Mouse (Mus musculus) gastrocnemius, adult 2 months (tissue): ENCODE results near the gene 2010315B03Rik. TPM values are rescaled to one million over a fixed set of nuclear protein-coding genes. Genes with fewer than 3 reads are reported as not detected.
"Not testable (repeated sequence)": the region's sequence is repeated elsewhere in the genome, so short reads cannot be mapped to it uniquely, and the experiment has no call there.

Experiments used
- DNase-seq: peaks from one replicate; pipeline ENCODE4 v3.0.0; 2022
- H3K27ac ChIP-seq: fragments of 200-600 bp; 2 replicates; pipeline ENCODE4 v1.8.1; 2022; ENCODE audit warnings: mild to moderate bottlenecking
- H3K4me3 ChIP-seq: fragments of 200-600 bp; 2 replicates; pipeline ENCODE4 v1.8.1; 2022; ENCODE audit warnings: mild to moderate bottlenecking, moderate library complexity
- CTCF ChIP-seq: fragments of 200-600 bp; IDR thresholded peaks from 2 replicates; pipeline ENCODE4 v1.8.1; 2022; ENCODE audit warnings: antibody characterized with exemption, mild to moderate bottlenecking, moderate library complexity
- intact Hi-C: fragments of 180-260 bp; cut with DNase I; formaldehyde crosslinking; loops from one replicate; pipeline ENCODE4 v1.15.1; 2025
- total RNA-seq, 2 experiments: library from RNA; stranded (reverse); gene quantifications; 2 replicates each; pipeline ENCODE4 v1.2.3; 2021

Gene 2010315B03Rik
- total RNA-seq, 2 experiments from 2014 or later, result 11.1 to 11.7 TPM

DNA sequence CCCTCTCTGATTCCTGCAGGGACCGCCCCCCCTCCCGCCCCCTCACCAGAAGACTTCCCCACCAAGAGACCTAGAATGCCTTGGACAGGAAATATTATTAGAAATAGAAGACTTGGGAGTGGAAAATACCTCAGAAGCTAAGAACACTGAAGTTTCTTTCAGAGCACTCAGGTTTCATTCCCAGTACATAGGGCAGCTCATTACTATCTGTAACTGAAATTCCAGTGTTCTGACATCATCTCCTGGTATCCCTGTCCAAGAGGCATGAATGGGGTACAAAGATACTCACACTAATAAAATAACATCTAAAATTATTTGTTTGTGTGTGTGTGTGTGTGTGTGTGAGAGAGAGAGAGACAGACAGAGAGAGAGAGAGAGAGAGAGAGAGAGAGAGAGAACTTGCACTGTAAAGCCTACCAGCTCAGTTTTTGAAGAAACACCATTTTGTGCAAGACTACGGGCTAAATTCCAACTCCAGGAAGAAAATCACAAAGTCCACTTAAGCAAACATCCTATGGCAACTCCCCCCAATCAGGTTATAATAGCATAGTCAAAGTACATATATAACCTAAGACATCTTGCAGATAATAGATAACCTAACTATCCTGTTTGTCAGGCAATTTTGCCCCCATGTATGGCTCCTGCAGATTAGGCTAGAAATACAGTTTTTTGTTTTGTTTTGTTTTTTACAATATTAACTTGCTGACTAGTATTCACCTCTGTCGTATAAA, 49.3 kb downstream of the 2010315B03Rik start:
- intact Hi-C loops, result no loop called here
- no peak for TF ChIP-seq CTCF
- Histone ChIP-seq H3K27ac (no peak overlapping the region), H3K4me3 (no peak overlapping the region)
- DNase-seq, result no peak

DNA sequence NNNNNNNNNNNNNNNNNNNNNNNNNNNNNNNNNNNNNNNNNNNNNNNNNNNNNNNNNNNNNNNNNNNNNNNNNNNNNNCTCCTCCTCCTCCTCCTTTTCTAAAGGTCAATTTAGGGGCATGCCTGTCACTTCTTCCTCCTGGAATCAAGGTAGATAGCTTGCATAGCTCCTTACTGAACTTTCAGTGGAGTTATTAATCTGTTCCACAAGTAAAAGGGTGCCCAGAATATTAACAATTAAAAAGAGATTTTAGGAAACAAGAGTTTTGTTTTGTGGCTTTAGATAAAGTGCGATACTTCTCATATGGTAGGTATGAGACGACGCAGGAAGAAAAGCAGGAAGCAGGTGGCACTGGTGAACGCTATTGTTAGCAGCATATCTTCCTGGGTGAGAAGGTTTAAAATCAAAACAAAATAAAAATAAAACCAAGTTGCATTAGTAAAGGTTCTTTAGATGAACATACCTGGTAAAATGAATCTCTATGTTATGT, 54.4 kb downstream of the 2010315B03Rik start:
- TF ChIP-seq CTCF, result no peak
- no peak for DNase-seq
- intact Hi-C loops, result no loop called here
- Histone ChIP-seq H3K4me3 (peak overlapping the region; percentile 56), H3K27ac (peak overlapping the region; percentile 74)

DNA sequence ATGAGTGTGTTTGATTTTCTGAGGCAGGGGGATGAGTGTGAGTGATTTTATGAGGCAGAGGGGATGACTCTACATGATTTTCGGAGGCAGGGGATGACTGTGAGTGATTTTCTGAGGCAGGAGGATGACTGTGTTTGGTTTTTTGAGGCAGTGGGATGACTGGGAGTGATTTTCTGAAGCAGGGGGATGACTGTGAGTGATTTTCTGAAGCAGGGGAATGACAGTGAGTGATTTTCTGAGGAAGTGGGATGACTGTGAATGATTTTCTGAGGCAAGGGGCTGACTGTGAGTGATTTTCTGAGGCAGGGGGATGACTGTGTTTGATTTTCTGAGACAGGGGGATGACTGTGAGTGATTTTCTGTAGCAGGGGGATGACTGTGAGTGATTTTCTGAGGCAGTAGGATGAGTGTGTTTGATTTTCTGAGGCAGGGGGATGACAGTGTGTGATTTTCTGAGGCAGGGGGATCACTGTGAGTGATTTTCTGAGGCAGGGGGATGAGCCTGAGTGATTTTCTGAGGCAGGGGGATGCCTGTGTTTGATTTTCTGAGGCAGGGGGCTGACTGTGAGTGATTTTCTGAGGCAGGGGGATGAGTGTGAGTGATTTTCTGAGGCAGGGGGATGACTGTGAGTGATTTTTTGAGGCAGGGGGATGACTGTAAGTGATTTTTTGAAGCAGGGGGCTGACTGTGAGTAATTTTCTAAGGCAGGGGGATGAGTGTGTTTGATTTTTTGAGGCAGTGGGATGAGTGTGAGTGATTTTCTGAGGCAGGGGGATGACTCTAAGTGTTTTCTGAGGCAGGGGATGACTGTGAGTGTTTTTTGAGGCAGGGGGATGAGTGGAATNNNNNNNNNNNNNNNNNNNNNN, 55.1 kb downstream of the 2010315B03Rik start:
- no peak for DNase-seq

DNA sequence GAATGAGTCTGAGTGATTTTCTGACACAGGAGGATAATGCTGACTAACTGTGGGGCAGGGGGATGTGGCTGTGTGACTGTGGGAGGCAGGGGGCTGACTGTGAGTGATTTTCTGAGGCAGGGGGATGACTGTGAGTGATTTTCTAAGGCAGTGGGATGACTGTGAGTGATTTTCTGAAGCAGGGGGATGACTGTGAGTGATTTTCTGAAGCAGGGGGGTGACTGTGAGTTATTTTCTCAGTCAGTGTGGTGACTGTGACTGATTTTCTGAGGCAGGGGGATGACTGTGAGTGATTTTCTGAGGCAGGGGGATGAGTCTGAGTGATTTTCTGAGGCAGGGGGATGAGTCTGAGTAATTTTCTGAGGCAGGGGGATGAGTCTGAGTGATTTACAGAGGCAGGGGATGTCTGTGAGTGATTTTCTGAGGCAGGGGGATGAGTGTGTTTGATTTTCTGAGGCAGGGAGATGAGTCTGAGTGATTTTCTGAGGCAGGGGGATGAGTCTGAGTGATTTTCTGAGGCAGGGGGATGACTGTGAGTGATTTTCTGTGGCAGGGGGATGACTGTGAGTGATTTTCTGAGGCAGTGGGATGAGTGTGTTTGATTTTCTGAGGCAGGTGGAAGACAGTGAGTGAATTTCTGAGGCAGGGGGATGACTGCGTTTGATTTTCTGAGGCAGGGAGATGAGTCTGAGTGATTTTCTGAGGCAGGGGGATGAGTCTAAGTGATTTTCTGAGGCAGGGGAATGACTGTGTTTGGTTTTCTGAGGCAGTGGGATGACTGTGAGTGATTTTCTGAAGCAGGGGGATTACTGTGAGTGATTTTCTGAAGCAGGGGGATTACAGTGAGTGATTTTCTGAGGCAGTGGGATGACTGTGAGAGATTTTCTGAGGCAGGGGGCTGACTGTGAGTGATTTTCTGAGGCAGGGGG, 56.0 kb downstream of the 2010315B03Rik start:
- H3K27ac ChIP-seq, DNase-seq, intact Hi-C loops, H3K4me3 ChIP-seq: not testable (repeated sequence)

More for the DNA sequence above, 55.1 kb downstream of the 2010315B03Rik start:
- intact Hi-C loops, result no loop called here
- Histone ChIP-seq H3K27ac (no peak overlapping the region), H3K4me3 (no peak overlapping the region)
- TF ChIP-seq CTCF, result no peak

DNA sequence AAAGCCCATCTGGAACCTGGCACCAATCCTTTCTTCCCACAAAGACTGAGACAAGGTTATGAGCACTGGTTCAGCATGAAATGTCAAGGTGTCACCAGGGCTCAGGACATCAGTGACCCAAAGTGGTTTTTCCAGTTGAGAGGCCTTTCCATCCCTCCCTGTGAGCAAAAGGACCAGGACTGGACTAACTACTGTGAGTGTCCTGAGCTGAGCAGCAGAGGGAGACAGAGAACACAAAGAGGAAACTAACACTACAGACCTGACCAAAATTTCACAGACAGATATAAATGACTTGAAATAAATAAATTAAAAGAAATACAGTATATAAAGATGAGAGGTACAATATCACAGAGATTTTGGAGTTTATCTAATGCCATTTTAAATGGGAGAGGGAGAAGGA, 61.1 kb downstream of the 2010315B03Rik start:
- intact Hi-C loops, result no loop called here
- no peak for TF ChIP-seq CTCF
- DNase-seq, result no peak
- H3K27ac ChIP-seq, result no peak overlapping the region
- H3K4me3 ChIP-seq, result no peak overlapping the region

Other genes with a start within 250 kb of the 2010315B03Rik start
- under 1 TPM; 0.47 to 0.51 TPM for gene Ccr2, start 210.7 kb downstream of the 2010315B03Rik start, total RNA-seq
- under 1 TPM; 0.11 to 0.77 TPM for gene Ccr5, start 191.2 kb downstream of the 2010315B03Rik start, total RNA-seq
- 10 to 100 TPM; 29.8 to 36.0 TPM for gene Ppp2r3d, start 164.2 kb upstream of the 2010315B03Rik start, total RNA-seq
- gene Gm21836, start 181.1 kb upstream of the 2010315B03Rik start, total RNA-seq, result not detected